Mouse (Mus musculus): ENCODE measurements around the gene Tnfrsf21.

- TF ChIP-seq CTCF (IDR thresholded peaks at IDR 0.05; ENCODE audit: low read depth) (no peak), EP300 (IDR thresholded peaks at IDR 0.05; ENCODE audit: low read depth) (no peak)
Observed at GRCm38 (mm10) chr17:43113391-43113984, 97.1 kb downstream of the Tnfrsf21 start.
